In the genomic region with DNA sequence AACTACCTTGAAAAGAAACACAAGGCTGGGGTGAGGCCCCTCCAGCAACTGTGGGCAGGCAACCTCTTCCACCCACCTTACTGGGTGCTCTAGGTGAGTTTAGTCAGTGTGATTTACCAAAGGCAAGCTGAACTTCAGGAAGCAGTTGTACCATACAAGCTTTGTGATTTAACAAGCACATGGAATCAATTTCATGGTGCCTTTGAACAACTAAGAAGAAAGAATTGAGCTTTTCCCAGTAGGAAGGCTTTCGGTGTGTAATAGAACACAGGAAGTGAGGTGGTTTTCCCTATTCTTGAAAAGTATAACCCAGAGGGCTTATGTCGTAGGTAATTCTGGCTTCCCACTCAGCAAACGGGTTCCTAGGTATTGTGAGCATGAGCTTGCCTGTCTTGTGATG, we compare ENCODE assay signal across 20 mouse cellular contexts.
"Had no signal": no experiment of that assay in that cellular context is flagged by ENCODE, and none has a peak within 500 bp of the region (broad histone marks: within the 10 kb centered on the region; RNA-seq: fewer than 3 reads in every experiment).

No protein-coding gene starts in this region.

- H3K9ac ChIP-seq: kidney, embryonic 15.5 days; limb, embryonic 13.5 days; liver, embryonic 12.5 days; liver, embryonic 15.5 days had no signal

- H3K27ac ChIP-seq: kidney, embryonic 15.5 days; left cerebral cortex, adult 2 months; limb, embryonic 13.5 days; liver, embryonic 12.5 days; liver, embryonic 15.5 days; macrophage; stomach, postnatal 0 days had no signal

- H3K27me3 ChIP-seq: kidney, embryonic 15.5 days; liver, embryonic 12.5 days; liver, embryonic 15.5 days had no signal

- H3K4me3 ChIP-seq: kidney, embryonic 15.5 days; left cerebral cortex, adult 2 months; limb, embryonic 13.5 days; liver, embryonic 12.5 days; liver, embryonic 15.5 days had no signal

- H3K4me1 ChIP-seq: kidney, embryonic 15.5 days; liver, embryonic 12.5 days; liver, embryonic 15.5 days had no signal

- DNase-seq: kidney, adult 8-10 months; kidney, postnatal 10 days; kidney, postnatal 36 days; layer of hippocampus, postnatal 36 days; liver; lung, adult 2 months; midbrain, embryonic 14.5 days; right cerebral cortex, adult 18-20 months; right cerebral cortex, postnatal 14 days; right cerebral cortex, postnatal 4 days; thymus, adult 2 months; thymus, postnatal 14 days; thymus, postnatal 4 days had no signal

- H3K9me3 ChIP-seq: kidney, embryonic 15.5 days; limb, embryonic 13.5 days; liver, embryonic 12.5 days; liver, embryonic 15.5 days had no signal

- ATAC-seq: liver, embryonic 12.5 days had no signal

- H3K36me3 ChIP-seq: kidney, embryonic 15.5 days; limb, embryonic 13.5 days; liver, embryonic 12.5 days; liver, embryonic 15.5 days had no signal

- H3K4me2 ChIP-seq: kidney, embryonic 15.5 days; limb, embryonic 13.5 days; liver, embryonic 12.5 days; liver, embryonic 15.5 days had no signal
